Mouse (Mus musculus): ENCODE measurements around the gene Gpc5. TPM values are rescaled to one million over a fixed set of nuclear protein-coding genes. Genes with fewer than 3 reads are reported as not detected.

The Gpc5 gene
- polyA plus RNA-seq, 1 experiment from 2014 or later = 0.15 TPM

DNA sequence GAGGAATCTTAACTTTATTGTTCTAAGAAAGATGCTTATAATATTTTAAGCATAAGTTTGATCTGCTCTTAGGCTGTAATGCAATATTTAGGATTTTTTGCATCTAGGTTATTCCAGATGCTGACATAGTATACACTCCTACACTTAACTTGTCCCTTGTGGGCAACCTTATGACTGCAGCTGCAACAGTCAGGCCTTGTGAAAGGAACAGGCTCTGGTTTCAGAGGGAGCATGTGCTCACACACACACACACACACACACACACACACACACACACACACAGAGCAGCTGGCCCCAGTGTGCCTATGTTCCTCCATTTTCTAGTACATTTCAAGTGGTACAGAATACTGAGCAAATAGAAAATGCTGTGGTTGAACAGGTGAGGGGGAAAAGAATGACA is 190.8 kb downstream of the Gpc5 start:
- H3K27me3 ChIP-seq (replicated peaks; ENCODE audit: control insufficient read depth, insufficient read depth, low read length) = no peaks in the 10 kb centered on the region
- H3K4me3 ChIP-seq (ENCODE audit: low read length) = no peak overlapping the region
- H3K36me3 ChIP-seq (ENCODE audit: control insufficient read depth, insufficient read depth, low read length) = no peaks in the 10 kb centered on the region
- no peak overlapping the region for H3K27ac ChIP-seq (ENCODE audit: low read length)
- no peaks in the 10 kb centered on the region for H3K4me1 ChIP-seq (ENCODE audit: control insufficient read depth, insufficient read depth, low read length)
- H3K9me3 ChIP-seq (ENCODE audit: control insufficient read depth, low read length) = no peaks in the 10 kb centered on the region
- H3K4me2 ChIP-seq (ENCODE audit: low read depth, low read length) = no peak overlapping the region
- H3K9ac ChIP-seq (ENCODE audit: low read depth, low read length) = no peak overlapping the region
- no peak for ATAC-seq

DNA sequence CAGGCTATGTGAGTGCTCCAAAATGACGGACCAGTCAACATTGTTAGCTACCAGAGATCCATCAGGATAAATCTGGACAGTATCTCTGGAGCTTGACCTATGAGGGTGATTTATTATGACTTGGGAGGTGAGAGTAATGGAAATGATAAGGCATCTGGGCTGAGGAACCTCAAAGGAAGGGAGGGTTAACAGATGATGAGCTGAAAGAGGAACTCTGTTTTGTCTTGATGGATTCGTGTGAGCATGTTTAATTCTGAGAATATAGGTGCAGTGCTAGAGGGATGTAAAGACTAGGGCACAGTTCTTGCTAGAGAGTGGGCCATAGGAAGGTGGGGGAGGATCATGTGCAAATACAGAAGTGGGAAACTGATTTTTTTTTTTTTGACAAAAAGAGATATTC is 232.2 kb downstream of the Gpc5 start:
- no peaks in the 10 kb centered on the region for H3K9me3 ChIP-seq (ENCODE audit: control insufficient read depth, low read length)
- H3K36me3 ChIP-seq (ENCODE audit: control insufficient read depth, insufficient read depth, low read length) = no peaks in the 10 kb centered on the region
- H3K27me3 ChIP-seq (replicated peaks; ENCODE audit: control insufficient read depth, insufficient read depth, low read length) = no peaks in the 10 kb centered on the region
- no peaks in the 10 kb centered on the region for H3K4me1 ChIP-seq (ENCODE audit: control insufficient read depth, insufficient read depth, low read length)
- H3K9ac ChIP-seq (ENCODE audit: low read depth, low read length) = no peak overlapping the region
- H3K4me2 ChIP-seq (ENCODE audit: low read depth, low read length) = no peak overlapping the region
- no peak for ATAC-seq
- 74% methylated on average over 2 of the region's 2 CpGs for WGBS
- H3K27ac ChIP-seq (ENCODE audit: low read length) = no peak overlapping the region
- H3K4me3 ChIP-seq (ENCODE audit: low read length) = no peak overlapping the region

DNA sequence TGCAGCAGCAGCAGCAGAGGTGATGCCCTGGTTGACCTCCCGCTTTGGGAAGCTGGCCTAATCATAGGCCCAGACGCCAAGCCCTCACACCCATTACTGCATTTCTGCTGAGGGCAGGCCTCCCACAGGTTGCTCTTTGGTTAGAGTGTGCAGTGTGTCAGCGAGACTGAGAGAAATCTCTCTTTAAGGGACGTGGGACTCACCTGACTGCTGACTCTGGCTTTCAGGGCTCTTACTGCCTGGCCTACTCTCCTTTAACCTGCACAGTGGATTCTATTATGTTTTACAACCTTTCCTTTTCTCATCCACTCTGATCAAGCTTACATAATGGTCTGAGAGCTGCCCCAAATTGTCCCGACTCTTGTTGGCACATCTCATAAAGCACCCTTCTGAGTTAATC is 234.4 kb downstream of the Gpc5 start:
- ATAC-seq = no peak
- no peaks in the 10 kb centered on the region for H3K9me3 ChIP-seq (ENCODE audit: control insufficient read depth, low read length)
- 63% methylated on average over 5 of the region's 5 CpGs for WGBS

DNA sequence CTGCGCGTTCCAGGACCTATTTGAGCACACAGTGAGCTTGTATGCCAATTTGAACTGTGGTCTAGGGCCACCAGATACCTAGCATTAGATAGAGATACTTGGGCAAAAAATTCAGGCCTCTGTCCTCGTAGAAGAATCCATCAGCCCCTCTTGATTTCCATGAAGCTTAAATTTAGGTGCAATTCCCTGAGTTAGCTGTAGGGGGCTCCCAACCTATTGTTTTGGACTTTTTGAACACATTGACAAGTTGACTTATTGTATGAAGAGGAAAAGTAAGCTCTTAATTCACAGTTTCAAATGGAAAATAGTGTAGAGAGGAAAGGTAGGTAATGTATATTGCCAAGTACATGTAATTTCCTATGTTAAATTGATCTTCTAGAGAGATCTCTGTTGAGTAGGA is 247.1 kb downstream of the Gpc5 start:
- Histone ChIP-seq H3K27ac (ENCODE audit: low read length) (no peak overlapping the region), H3K9me3 (ENCODE audit: control insufficient read depth, low read length) (no peaks in the 10 kb centered on the region), H3K4me2 (ENCODE audit: low read depth, low read length) (no peak overlapping the region), H3K36me3 (ENCODE audit: control insufficient read depth, insufficient read depth, low read length) (no peaks in the 10 kb centered on the region), H3K9ac (ENCODE audit: low read depth, low read length) (no peak overlapping the region), H3K4me1 (ENCODE audit: control insufficient read depth, insufficient read depth, low read length) (no peaks in the 10 kb centered on the region), H3K27me3 (replicated peaks; ENCODE audit: control insufficient read depth, insufficient read depth, low read length) (no peaks in the 10 kb centered on the region), H3K4me3 (ENCODE audit: low read length) (no peak overlapping the region)
- ATAC-seq = no peak
- 83% methylated on average over 3 of the region's 3 CpGs for WGBS

More for the DNA sequence above, 234.4 kb downstream of the Gpc5 start:
- Histone ChIP-seq H3K27ac (ENCODE audit: low read length) (no peak overlapping the region), H3K27me3 (replicated peaks; ENCODE audit: control insufficient read depth, insufficient read depth, low read length) (no peaks in the 10 kb centered on the region), H3K4me3 (ENCODE audit: low read length) (no peak overlapping the region), H3K4me2 (ENCODE audit: low read depth, low read length) (no peak overlapping the region), H3K4me1 (ENCODE audit: control insufficient read depth, insufficient read depth, low read length) (no peaks in the 10 kb centered on the region), H3K9ac (ENCODE audit: low read depth, low read length) (no peak overlapping the region), H3K36me3 (ENCODE audit: control insufficient read depth, insufficient read depth, low read length) (no peaks in the 10 kb centered on the region)

DNA sequence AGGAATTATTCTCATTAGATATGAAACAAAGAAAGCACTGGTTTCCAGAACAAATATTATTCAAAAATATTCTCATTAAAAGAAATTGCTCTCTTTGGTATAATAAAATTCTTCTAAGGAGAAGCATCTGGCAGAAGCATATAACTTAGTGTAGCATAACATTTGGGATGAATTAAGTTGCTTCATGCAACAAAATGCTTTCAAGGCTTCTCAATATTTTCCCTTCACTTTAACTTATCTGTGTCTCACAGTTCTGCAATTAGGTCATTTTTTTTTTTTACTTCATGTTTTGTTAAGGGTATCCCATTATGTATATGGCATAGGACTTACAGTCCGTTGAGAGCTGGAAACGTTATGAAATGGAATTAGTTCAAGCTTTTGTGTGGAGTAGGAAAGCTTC is 250.6 kb downstream of the Gpc5 start:
- Histone ChIP-seq H3K27ac (ENCODE audit: low read length) (no peak overlapping the region), H3K27me3 (replicated peaks; ENCODE audit: control insufficient read depth, insufficient read depth, low read length) (no peaks in the 10 kb centered on the region), H3K4me2 (ENCODE audit: low read depth, low read length) (no peak overlapping the region), H3K36me3 (ENCODE audit: control insufficient read depth, insufficient read depth, low read length) (no peaks in the 10 kb centered on the region), H3K4me1 (ENCODE audit: control insufficient read depth, insufficient read depth, low read length) (no peaks in the 10 kb centered on the region), H3K9me3 (ENCODE audit: control insufficient read depth, low read length) (no peaks in the 10 kb centered on the region), H3K9ac (ENCODE audit: low read depth, low read length) (no peak overlapping the region), H3K4me3 (ENCODE audit: low read length) (no peak overlapping the region)
- 82% methylated on average over 2 of the region's 2 CpGs for WGBS
- ATAC-seq = no peak

DNA sequence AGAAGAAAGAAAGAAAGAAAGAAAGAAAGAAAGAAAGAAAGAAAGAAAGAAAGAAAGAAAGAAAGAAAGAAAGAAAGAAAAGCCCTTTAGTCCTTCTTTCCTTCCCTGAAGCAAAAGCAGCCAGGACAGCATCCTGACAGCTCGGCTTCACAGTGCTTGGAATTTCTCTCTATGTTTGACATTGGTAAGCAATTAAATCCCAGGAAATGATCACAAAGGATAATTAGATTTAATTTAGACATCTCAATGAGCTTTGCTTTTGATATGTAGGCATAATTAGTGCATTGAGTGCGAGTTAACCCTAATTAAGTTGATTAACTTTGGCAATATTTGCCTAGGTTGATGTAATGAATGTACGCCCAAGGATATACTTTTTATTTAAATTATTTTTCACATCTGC is 257.4 kb downstream of the Gpc5 start:
- ATAC-seq = no peak
- WGBS = 82% methylated on average over 3 of the region's 3 CpGs
- Histone ChIP-seq H3K27me3 (replicated peaks; ENCODE audit: control insufficient read depth, insufficient read depth, low read length) (no peaks in the 10 kb centered on the region), H3K9me3 (ENCODE audit: control insufficient read depth, low read length) (no peaks in the 10 kb centered on the region), H3K27ac (ENCODE audit: low read length) (no peak overlapping the region), H3K4me3 (ENCODE audit: low read length) (no peak overlapping the region), H3K36me3 (ENCODE audit: control insufficient read depth, insufficient read depth, low read length) (no peaks in the 10 kb centered on the region), H3K9ac (ENCODE audit: low read depth, low read length) (no peak overlapping the region), H3K4me2 (ENCODE audit: low read depth, low read length) (no peak overlapping the region), H3K4me1 (ENCODE audit: control insufficient read depth, insufficient read depth, low read length) (no peaks in the 10 kb centered on the region)

DNA sequence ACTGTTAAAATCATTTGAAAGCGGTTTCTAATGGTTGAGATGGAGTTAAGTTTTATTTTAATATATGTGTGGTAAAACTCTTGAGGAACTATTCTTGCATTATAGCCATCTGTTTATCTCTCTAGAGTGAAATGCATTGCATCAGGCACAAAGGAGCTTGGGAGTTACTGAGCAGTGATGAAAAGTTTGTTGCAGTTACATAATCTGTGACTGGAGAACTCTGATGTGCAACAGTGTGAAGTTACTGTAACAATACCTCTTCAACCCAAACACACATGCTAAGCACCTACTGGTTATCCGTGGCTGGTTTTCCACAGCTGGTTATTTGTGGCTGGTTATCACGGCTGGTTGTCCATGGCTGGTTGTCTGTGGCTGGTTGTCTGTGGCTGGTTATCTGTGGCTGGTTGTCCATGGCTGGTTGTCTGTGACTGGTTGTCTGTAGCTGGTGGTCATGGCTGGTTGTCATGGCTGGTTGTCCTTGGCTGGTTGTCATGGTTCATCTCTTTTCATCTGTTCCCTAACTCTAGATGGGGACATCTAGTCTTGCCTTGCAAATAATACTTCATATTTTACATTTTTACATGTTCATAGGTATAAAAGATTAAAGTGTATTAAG is 273.4 kb downstream of the Gpc5 start:
- ATAC-seq = no peak
- Histone ChIP-seq H3K27ac (ENCODE audit: low read length) (no peak overlapping the region), H3K4me3 (ENCODE audit: low read length) (no peak overlapping the region), H3K27me3 (replicated peaks; ENCODE audit: control insufficient read depth, insufficient read depth, low read length) (no peaks in the 10 kb centered on the region), H3K9ac (ENCODE audit: low read depth, low read length) (no peak overlapping the region), H3K36me3 (ENCODE audit: control insufficient read depth, insufficient read depth, low read length) (no peaks in the 10 kb centered on the region), H3K9me3 (ENCODE audit: control insufficient read depth, low read length) (no peaks in the 10 kb centered on the region), H3K4me1 (ENCODE audit: control insufficient read depth, insufficient read depth, low read length) (no peaks in the 10 kb centered on the region), H3K4me2 (ENCODE audit: low read depth, low read length) (no peak overlapping the region)
- WGBS = 91% methylated on average over 3 of the region's 3 CpGs

DNA sequence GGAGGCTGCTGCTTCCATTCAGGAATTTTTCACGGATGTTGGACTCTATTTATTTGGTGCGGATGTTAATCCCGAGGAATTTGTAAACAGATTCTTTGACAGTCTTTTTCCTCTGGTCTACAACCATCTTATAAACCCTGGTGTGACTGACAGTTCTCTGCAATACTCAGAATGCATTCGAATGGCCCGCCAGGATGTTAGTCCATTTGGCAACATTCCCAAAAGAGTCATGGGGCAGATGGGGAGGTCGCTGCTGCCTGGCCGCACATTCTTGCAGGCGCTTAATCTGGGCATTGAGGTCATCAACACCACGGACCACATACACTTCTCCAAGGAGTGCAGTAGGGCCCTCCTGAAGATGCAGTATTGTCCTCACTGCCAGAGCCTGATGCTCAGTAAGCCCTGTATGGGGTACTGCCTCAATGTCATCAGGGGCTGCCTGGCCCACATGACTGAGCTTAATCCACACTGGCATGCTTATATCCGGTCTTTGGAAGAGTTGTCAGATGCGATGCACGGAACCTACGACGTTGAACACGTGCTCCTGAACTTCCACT is 277.7 kb downstream of the Gpc5 start:
- WGBS = 73% methylated on average over 15 of the region's 15 CpGs

DNA sequence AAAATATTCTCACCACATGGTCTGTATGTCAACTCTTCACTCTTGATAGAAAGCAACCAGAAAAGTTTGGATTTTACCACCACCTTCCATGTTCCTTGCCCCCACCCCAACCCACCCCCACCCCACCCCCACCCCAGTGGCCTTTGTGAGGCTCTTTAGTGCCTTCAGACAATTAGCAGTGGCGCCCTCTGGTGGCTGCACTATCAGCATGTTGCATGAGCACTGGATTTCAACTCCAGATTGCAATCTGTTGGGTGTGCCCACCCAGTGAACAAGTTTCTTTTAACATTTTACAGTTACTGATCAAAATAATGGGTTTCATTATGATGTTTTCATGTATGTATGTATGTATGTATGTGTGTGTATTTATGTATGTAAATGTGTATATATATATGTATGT is 279.1 kb downstream of the Gpc5 start:
- no peak overlapping the region for H3K4me3 ChIP-seq (ENCODE audit: low read length)
- ATAC-seq = no peak
- WGBS = 21% methylated on average over 1 of the region's 1 CpGs
- H3K27ac ChIP-seq (ENCODE audit: low read length) = no peak overlapping the region
- no peaks in the 10 kb centered on the region for H3K36me3 ChIP-seq (ENCODE audit: control insufficient read depth, insufficient read depth, low read length)
- H3K4me2 ChIP-seq (ENCODE audit: low read depth, low read length) = no peak overlapping the region
- H3K9me3 ChIP-seq (ENCODE audit: control insufficient read depth, low read length) = no peaks in the 10 kb centered on the region
- no peaks in the 10 kb centered on the region for H3K4me1 ChIP-seq (ENCODE audit: control insufficient read depth, insufficient read depth, low read length)
- H3K9ac ChIP-seq (ENCODE audit: low read depth, low read length) = no peak overlapping the region
- no peaks in the 10 kb centered on the region for H3K27me3 ChIP-seq (replicated peaks; ENCODE audit: control insufficient read depth, insufficient read depth, low read length)

More for the DNA sequence above, 277.7 kb downstream of the Gpc5 start:
- no peak overlapping the region for H3K4me2 ChIP-seq (ENCODE audit: low read depth, low read length)
- no peaks in the 10 kb centered on the region for H3K36me3 ChIP-seq (ENCODE audit: control insufficient read depth, insufficient read depth, low read length)
- no peaks in the 10 kb centered on the region for H3K4me1 ChIP-seq (ENCODE audit: control insufficient read depth, insufficient read depth, low read length)
- H3K27me3 ChIP-seq (replicated peaks; ENCODE audit: control insufficient read depth, insufficient read depth, low read length) = no peaks in the 10 kb centered on the region
- H3K27ac ChIP-seq (ENCODE audit: low read length) = no peak overlapping the region
- no peak overlapping the region for H3K4me3 ChIP-seq (ENCODE audit: low read length)
- no peak for ATAC-seq
- no peaks in the 10 kb centered on the region for H3K9me3 ChIP-seq (ENCODE audit: control insufficient read depth, low read length)
- no peak overlapping the region for H3K9ac ChIP-seq (ENCODE audit: low read depth, low read length)

DNA sequence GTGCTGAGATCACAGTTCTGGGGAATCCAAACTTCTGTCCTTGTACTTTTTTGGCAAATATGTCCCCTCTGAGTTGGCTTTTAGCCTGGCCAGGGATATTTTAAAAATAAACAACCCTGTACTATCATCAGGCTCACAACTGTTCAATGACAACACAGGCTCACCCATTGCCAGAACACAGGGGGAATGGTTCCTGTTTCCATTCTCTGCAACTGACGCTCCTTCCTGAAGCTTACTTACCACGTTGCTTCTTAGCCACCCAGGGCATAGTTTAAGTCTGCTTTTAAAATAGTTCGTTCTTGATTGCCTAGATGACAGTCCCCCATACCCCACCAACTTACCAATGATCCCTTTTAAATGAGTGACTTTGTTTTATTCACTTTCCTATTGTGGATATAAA is 299.8 kb downstream of the Gpc5 start:
- no peaks in the 10 kb centered on the region for H3K36me3 ChIP-seq (ENCODE audit: control insufficient read depth, insufficient read depth, low read length)
- no peaks in the 10 kb centered on the region for H3K27me3 ChIP-seq (replicated peaks; ENCODE audit: control insufficient read depth, insufficient read depth, low read length)
- no peak overlapping the region for H3K4me2 ChIP-seq (ENCODE audit: low read depth, low read length)
- no peak overlapping the region for H3K4me3 ChIP-seq (ENCODE audit: low read length)
- no peak overlapping the region for H3K9ac ChIP-seq (ENCODE audit: low read depth, low read length)
- no peaks in the 10 kb centered on the region for H3K4me1 ChIP-seq (ENCODE audit: control insufficient read depth, insufficient read depth, low read length)
- no peak for ATAC-seq
- no peak overlapping the region for H3K27ac ChIP-seq (ENCODE audit: low read length)
- 71% methylated on average over 3 of the region's 3 CpGs for WGBS
- no peaks in the 10 kb centered on the region for H3K9me3 ChIP-seq (ENCODE audit: control insufficient read depth, low read length)
